Mouse (Mus musculus) retina, postnatal 1 day (tissue): ENCODE data around the gene Dtd2.

Experiments used
- DNase-seq: peaks from one replicate; pipeline ENCODE4 v3.0.0-alpha.2; 2012

The Dtd2 gene

GRCm38 (mm10) chr12:51983625-51984024, 22.7 kb downstream of the Dtd2 start:
- DNase-seq = no peak

- no peak for DNase-seq
Observed at GRCm38 (mm10) chr12:51976531-51976930, 29.8 kb downstream of the Dtd2 start.

GRCm38 (mm10) chr12:51974381-51974780, 31.9 kb downstream of the Dtd2 start:
- DNase-seq = no peak

GRCm38 (mm10) chr12:51972269-51973065, 33.8 kb downstream of the Dtd2 start:
- no peak for DNase-seq

- peak; percentile 90 for DNase-seq
Observed at GRCm38 (mm10) chr12:51971070-51971664, 35.1 kb downstream of the Dtd2 start, which contains the start of gene Heatr5a. Gene Heatr5a (minus strand): TSS chr12:51971321.

GRCm38 (mm10) chr12:51970352-51971069, 35.8 kb downstream of the Dtd2 start:
- no peak for DNase-seq

- DNase-seq = no peak
Observed at GRCm38 (mm10) chr12:51969876-51970275, 36.4 kb downstream of the Dtd2 start.

- no peak for DNase-seq
Observed at GRCm38 (mm10) chr12:51969092-51969491, 37.2 kb downstream of the Dtd2 start.

- no peak for DNase-seq
Observed at GRCm38 (mm10) chr12:51967915-51968595, 38.2 kb downstream of the Dtd2 start.

- DNase-seq = no peak
Observed at GRCm38 (mm10) chr12:51957626-51958025, 48.7 kb downstream of the Dtd2 start.

- no peak for DNase-seq
Observed at GRCm38 (mm10) chr12:51952309-51952708, 54.0 kb downstream of the Dtd2 start.

- DNase-seq = peak; percentile 12
Observed at GRCm38 (mm10) chr12:51947498-51947945, 58.8 kb downstream of the Dtd2 start.

GRCm38 (mm10) chr12:51945331-51945730, 61.0 kb downstream of the Dtd2 start:
- no peak for DNase-seq

GRCm38 (mm10) chr12:51939848-51940247, 66.5 kb downstream of the Dtd2 start:
- DNase-seq = no peak
